Mouse (Mus musculus): ENCODE results near the gene Csnk1e. TPM values are rescaled to one million over a fixed set of nuclear protein-coding genes. Genes with fewer than 3 reads are reported as not detected.
"Not testable (repeated sequence)": the region's sequence is repeated elsewhere in the genome, so short reads cannot be mapped to it uniquely, and the experiment has no call there.

Csnk1e gene
- 100 to 1,000 TPM; 139 to 147 TPM for total RNA-seq (2021)
- long read RNA-seq, experiment 1, transcript Csnk1e-202 (11 exons, 1,391 nt): major isoform, 80 of 135 reads
- long read RNA-seq, experiment 1, transcript Csnk1e-201 (11 exons, 2,694 nt): minor isoform, 11 of 135 reads
- long read RNA-seq, experiment 1, partial matches to known transcripts: 10 of 135 reads
- long read RNA-seq, experiment 1, other reads (novel, unspliced or antisense): 32 of 135 reads
- long read RNA-seq, experiment 2, transcript Csnk1e-201 (11 exons, 2,694 nt): minor isoform, 12 of 148 reads
- long read RNA-seq, experiment 2, transcript Csnk1e-202 (11 exons, 1,391 nt): major isoform, 93 of 148 reads
- long read RNA-seq, experiment 2, partial matches to known transcripts: 12 of 148 reads
- long read RNA-seq, experiment 2, other reads (novel, unspliced or antisense): 27 of 148 reads

- DNase-seq (ENCODE audit: low spot score in 2 of 2): no peak
Observed at GRCm38 (mm10) chr15:79455106-79455810, at the start of gene Csnk1e. Csnk1e (minus strand) TSS chr15:79455566.

- DNase-seq (ENCODE audit: low spot score in 2 of 2): no peak
Observed at GRCm38 (mm10) chr15:79504707-79505452, 49.5 kb upstream of the Csnk1e start, which contains the start of gene Kcnj4. Kcnj4 (minus strand) TSS chr15:79505241.

- peak in 1 of 2 experiments; percentile 22 for DNase-seq (ENCODE audit: low spot score in 2 of 2)
Observed at GRCm38 (mm10) chr15:79503438-79503837, 48.1 kb upstream of the Csnk1e start.

GRCm38 (mm10) chr15:79502891-79503341 lies 47.5 kb upstream of the Csnk1e start:
- peak; percentile 73 to 78 for DNase-seq (ENCODE audit: low spot score in 2 of 2)

- peak in 1 of 2 experiments; percentile 20 for DNase-seq (ENCODE audit: low spot score in 2 of 2)
Observed at GRCm38 (mm10) chr15:79500110-79500509, 44.7 kb upstream of the Csnk1e start.

GRCm38 (mm10) chr15:79493527-79493926 lies 38.2 kb upstream of the Csnk1e start:
- DNase-seq (ENCODE audit: low spot score in 2 of 2): peak in 1 of 2 experiments; percentile 21

- DNase-seq (ENCODE audit: low spot score in 2 of 2): no peak
Observed at GRCm38 (mm10) chr15:79489463-79489862, 34.1 kb upstream of the Csnk1e start.

GRCm38 (mm10) chr15:79481181-79481688 lies 25.9 kb upstream of the Csnk1e start:
- no peak for DNase-seq (ENCODE audit: low spot score in 2 of 2)

- no peak for DNase-seq (ENCODE audit: low spot score in 2 of 2)
Observed at GRCm38 (mm10) chr15:79477227-79477626, 21.9 kb upstream of the Csnk1e start.

GRCm38 (mm10) chr15:79473638-79474355 lies 18.4 kb upstream of the Csnk1e start:
- peak in 1 of 2 experiments; percentile 41 for DNase-seq (ENCODE audit: low spot score in 2 of 2)

- no peak for DNase-seq (ENCODE audit: low spot score in 2 of 2)
Observed at GRCm38 (mm10) chr15:79473042-79473441, 17.7 kb upstream of the Csnk1e start.

GRCm38 (mm10) chr15:79471095-79471494 lies 15.7 kb upstream of the Csnk1e start:
- no peak for DNase-seq (ENCODE audit: low spot score in 2 of 2)

- DNase-seq (ENCODE audit: low spot score in 2 of 2): no peak
Observed at GRCm38 (mm10) chr15:79470583-79470982, 15.2 kb upstream of the Csnk1e start.

- no peak for DNase-seq (ENCODE audit: low spot score in 2 of 2)
Observed at GRCm38 (mm10) chr15:79469577-79469976, 14.2 kb upstream of the Csnk1e start.

- peak; percentile 86 to 87 for DNase-seq (ENCODE audit: low spot score in 2 of 2)
Observed at GRCm38 (mm10) chr15:79466601-79467286, 11.4 kb upstream of the Csnk1e start.

- no peak for DNase-seq (ENCODE audit: low spot score in 2 of 2)
Observed at GRCm38 (mm10) chr15:79456546-79456945, 1.2 kb upstream of the Csnk1e start.

GRCm38 (mm10) chr15:79456104-79456503 lies 738 bp upstream of the Csnk1e start:
- DNase-seq (ENCODE audit: low spot score in 2 of 2): not testable (repeated sequence)

GRCm38 (mm10) chr15:79453831-79454230 lies 1.5 kb downstream of the Csnk1e start:
- no peak for DNase-seq (ENCODE audit: low spot score in 2 of 2)

GRCm38 (mm10) chr15:79448041-79448440 lies 7.3 kb downstream of the Csnk1e start:
- DNase-seq (ENCODE audit: low spot score in 2 of 2): no peak

All from layer of hippocampus, postnatal 14 days (tissue).